Mouse (Mus musculus) c-Kit-negative CD71-positive TER-119-positive erythroid progenitor cells, embryonic 14.5 days (primary cell): ENCODE results near the gene Gm45618.
"Not testable (repeated sequence)": the region's sequence is repeated elsewhere in the genome, so short reads cannot be mapped to it uniquely, and the experiment has no call there.

Source experiments
- DNase-seq: peaks from one replicate; pipeline ENCODE4 v3.0.0-alpha.2; 2013; ENCODE audit warnings: low read depth, low spot score

Gene Gm45618

DNA sequence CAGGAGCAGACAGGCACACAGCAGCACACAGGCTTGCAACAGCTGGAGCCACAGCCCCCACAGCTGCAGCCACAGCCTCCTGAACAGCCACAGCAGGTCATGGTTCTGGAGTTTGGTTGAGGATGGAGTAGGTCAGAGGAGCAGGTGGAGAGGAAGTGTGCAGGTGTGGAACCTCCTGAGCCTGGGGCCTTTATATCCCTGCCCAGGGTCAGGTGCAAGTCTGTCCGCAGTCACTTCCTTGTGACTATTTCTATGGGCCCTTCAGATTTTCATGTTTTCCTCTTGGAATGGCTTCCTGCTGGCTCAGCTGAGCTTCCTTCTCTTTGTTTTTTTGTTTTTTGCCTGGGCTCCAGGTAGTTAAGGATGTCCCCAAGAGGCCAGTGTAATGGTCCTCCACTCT lies at the start of gene Gm45618:
TSS of gene Gm45618 (minus strand) at position 101 of the 400 bp plus-strand sequence.
- DNase-seq, result not testable (repeated sequence)

DNA sequence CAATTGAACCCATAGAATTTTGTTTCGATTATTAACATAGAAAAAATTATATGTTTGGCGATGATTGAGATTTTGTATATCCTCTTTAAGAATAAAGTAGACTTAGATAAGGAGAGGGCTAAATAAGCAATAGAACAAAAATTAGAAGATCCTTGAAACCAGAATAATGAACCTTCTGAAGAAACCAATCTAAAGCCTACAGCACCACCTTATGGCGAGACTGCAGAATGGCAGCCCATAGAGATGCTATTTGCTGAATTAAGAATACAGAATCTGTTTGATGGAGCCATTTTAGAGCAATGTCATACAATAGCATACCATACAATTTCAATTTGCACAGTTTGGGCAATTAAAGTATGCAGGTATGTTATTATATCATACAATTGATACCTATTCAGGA lies 49.3 kb upstream of the Gm45618 start:
- peak; percentile 19 for DNase-seq

DNA sequence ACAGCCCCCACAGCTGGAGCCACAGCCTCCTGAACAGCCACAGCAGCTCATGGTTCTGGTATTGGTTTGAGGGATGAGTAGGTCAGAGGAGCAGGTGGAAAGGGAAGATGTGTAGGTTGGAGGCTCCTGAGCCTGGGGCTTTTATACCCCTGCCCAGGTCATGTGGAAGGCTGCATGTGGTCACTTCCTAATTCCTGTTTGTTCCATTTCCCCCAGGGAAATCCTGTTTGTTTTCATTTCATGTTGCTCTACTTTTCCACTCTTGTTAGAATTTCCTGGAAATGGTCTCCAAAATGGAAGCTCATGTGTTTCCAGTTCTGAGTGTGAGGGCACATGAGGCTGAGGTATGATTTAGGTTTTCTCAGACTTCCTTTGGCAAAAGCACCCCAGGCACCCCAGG lies 45.1 kb upstream of the Gm45618 start, which contains the start of gene Gm4553:
TSS of gene Gm4553 (minus strand) at position 101 of the 400 bp plus-strand sequence.
- DNase-seq, result not testable (repeated sequence)

DNA sequence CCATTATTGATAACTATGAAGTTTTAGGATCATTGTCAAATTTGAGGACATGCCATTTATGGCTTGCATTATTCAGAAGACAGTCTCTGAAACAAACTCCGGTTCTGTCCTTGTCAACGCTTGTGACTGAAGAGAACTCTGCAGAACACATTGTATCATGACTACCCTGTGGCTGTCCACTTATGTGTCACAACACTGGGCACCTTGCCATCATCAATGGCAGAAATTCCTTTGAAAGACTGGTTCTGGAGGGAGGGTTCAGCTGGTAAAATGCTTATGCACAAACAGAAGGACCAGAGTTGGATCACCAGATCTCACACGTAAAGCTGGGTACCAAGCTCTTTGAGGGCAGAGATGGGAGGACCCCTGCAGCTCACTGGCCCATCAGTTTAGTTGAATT lies 38.8 kb upstream of the Gm45618 start:
- no peak for DNase-seq

DNA sequence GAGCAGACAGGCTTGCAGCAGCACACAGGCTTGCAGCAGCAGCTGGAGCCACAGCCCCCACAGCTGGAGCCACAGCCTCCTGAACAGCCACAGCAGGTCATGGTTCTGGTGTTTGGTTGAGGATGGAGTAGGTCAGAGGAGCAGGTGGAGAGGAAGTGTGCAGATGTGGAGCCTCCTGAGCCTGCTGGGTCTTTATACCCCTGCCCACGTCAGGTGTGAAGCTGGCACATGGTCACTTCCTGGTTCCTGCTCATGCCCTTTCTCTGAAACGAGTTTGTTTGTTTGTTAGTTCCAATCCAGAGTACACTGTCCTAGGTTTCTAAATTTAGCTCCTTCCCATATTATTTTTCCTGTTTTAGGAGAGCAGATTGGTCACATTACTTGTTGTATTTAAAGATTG lies 36.5 kb upstream of the Gm45618 start, which contains the start of gene Gm29735:
TSS of gene Gm29735 (minus strand) at position 101 of the 400 bp plus-strand sequence.
- not testable (repeated sequence) for DNase-seq

DNA sequence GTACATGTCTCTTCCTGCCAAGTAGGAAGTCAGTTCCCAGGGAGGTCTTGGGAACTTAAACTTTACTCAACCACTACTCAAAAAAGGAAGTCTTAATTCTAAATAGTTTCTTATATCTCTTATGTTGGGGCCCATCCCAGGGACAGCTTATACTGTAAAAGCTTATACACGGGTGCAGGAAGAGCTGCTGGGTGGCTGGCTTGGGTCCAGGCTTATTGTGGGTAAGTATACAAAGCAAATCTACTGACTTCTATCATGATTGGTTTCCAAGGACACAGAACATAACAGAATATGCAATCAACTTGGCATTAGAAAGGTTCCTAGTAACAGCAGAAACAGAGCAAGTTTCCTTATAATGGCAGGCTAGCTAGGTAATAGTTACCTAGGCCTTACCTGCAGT lies 34.8 kb upstream of the Gm45618 start:
- no peak for DNase-seq

DNA sequence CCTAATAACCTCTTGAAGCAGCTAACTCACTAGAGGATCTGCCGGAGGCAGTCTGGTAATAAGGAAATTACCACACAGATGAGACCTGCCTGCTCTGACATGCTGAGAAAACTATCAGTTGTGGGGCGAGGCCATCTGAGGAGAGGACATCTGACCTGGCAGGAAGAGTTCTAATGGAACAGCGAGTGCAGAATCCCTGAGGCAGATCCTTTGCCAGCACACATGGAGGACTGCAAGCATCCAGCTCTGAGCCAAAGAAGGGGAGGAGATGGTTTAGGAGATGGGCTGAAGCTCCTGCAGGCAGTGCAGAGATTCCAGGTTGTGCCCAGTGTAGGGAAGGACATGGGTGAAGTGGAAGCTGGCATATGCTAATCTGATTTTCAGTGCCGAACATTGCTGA lies 31.7 kb upstream of the Gm45618 start:
- DNase-seq, result no peak

DNA sequence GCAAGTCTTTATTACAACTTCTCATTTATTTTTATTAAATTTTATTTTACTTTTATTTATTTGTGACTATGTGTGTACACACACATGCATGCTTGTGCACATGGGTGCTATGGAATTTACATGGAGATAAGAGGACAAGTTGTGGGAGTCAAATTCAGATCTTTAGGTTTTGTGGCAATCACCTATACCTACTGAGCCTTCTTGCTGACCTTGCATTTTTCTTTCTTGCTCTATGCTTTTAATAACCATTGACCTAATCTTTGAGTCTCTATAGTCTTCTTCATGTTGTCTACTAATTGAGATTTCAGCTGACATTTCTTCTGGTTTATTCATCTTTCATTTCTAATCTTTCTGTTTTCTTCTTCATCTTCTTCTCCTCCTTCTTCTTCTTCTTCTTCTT lies 28.1 kb upstream of the Gm45618 start:
- no peak for DNase-seq

DNA sequence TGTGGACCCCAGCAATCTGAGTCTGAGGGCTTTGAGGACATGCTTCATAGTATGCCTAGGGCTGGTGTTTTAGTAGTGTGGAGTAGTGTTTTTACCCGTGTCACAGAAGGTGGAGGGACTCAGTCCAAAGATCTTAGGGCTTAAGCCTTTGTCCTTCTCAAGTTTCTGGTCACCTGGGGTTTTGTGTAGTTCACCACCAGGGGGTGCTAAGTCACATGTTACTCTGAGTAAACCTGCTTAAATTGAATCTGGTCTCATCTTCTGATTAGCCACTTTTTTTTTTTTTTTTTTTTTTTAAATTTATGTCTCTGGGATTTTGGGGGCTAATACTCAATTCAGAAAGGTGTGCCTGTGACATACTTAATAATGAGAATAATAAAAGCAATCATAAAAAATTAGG lies 25.5 kb upstream of the Gm45618 start:
- peak; percentile 6 for DNase-seq

DNA sequence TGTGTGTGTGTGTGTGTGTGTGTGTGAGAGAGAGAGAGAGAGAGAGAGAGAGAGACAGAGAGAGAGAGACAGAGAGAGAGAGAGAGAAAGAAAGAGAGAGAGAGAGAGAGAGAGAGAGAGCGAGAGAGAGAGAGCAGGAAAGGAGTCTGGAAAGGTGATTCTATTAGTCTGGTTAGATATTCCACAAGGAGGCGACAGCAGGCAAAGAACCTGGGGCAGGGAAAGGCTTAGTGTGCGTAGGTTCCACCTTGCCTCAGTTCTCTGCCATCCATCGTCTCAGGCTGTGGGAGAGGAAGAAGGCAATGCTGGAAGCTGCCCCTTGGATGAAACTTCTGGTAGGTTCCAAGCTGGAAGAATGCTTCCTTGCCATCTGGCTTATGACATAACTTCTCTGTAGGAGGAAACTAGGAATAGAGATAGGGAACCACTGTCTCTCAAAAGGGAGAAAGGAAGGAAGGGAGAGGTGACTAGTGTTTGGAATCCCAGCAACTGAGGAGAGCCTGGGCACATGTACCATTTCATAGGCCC lies 24.9 kb upstream of the Gm45618 start:
- no peak for DNase-seq

DNA sequence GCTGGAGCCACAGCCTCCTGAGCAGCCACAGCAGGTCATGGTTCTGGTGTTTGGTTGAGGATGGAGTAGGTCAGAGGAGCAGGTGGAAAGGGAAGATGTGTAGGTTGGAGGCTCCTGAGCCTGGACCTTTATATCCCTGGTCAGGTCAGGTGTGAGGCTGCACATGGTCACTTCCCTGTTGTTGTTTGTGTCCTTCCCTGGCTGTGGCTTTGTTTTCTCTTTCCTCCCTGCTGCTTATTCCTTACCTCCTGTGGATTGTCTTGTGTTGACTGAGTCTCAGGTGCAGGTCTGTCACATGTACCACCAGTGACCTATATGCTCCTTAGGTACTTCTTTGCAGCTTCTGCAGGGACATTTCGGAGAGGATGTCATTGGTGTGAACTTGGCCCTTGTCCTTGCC lies 24.0 kb upstream of the Gm45618 start, which contains the start of gene Gm45337:
TSS of gene Gm45337 (minus strand) at position 101 of the 400 bp plus-strand sequence.
- DNase-seq, result no peak

DNA sequence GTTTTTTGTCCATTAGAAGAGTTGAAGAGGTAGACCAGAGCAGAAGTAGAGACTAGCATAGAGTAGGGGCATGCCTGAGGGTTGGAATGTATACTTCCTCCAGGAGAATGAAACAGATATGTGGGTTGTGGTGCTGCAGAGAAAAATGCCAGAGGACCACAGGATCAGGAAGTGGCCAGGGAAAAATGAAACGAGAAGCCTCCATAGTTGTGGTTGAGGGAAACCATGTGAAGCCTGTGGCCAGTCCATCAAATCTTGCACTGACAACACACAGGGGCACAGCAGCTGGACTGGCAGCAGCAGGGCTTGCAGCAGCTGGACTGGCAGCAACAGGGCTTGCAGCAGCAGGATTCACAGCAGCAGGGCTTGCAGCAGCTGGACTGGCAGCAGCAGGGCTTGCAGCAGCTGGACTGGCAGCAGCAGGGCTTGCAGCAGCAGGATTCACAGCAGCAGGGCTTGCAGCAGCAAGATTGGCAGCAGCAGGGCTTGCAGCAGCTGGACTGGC lies 23.0 kb upstream of the Gm45618 start:
- DNase-seq, result not testable (repeated sequence)

DNA sequence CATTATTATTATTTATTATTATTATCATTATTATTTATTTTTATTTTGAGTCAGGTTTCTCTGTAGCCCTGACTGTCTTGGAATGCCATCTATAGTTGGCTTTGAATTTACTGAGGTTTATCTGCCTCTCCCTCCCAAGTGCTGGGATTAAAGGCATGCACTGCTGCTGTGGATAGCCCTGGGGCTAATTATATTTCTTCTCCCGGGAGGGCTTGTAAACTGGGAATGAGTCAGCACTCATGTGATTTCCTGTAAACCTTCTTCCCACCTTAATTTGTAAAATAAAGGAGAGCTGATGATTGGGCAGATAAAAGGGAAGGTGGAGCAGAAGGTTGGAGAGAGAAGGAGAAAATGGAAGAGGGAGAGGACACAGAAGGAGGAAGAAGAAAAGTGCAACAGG lies 20.2 kb upstream of the Gm45618 start:
- no peak for DNase-seq

DNA sequence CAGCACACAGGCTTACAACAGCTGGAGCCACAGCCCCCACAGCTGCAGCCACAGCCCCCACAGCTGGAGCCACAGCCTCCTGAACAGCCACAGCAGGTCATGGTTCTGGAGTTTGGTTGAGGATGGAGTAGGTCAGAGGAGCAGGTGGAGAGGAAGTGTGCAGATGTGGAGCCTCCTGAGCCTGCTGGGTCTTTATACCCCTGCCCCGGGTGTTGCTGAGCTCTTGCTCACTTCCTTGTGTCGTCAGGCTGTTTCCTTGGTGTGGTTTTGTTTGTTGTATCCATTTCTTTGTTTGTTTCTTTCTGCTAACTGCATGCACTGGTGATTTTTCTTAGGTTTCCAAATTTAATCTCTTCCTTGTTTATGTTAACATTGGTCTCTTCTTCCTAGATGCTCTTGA lies 15.4 kb upstream of the Gm45618 start, which contains the start of gene Gm39115:
TSS of gene Gm39115 (minus strand) at position 101 of the 400 bp plus-strand sequence.
- DNase-seq, result not testable (repeated sequence)

DNA sequence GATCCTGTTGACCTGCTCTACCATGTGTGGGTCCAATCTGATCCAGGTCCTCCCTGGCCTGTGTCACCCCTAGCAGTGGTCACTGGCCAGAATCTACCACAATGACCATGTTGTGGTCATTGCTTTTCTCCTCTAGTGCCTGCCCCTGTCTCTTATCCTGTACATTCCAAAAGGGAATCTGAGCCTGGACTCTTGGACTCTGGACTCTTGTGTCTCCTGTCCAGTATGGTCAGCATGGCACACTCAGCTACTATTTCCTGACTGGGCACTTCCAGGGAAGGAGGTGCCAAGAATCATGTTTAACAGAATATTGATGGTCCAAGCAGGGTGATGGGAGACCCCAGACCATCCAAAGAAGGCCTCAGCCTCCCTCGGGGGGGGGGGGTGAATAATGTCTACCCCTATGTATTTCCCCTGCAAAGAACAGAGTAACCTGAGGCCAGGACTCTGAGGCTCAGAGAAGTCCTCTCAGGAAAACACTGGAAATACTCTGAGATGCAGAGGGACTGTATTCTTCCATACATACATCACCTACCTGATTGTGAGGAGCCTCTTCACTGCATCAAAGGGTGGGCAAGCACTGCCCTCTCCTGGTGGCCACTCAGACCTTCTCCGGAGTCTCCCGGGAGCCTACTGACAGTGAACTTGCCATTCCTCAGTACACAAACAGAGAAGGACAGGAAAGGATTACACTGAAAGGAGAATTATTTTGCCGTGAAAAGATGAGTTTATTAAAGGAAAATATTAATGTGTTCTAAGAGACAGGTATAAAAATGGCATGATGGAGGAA lies 13.9 kb upstream of the Gm45618 start:
- DNase-seq, result no peak

DNA sequence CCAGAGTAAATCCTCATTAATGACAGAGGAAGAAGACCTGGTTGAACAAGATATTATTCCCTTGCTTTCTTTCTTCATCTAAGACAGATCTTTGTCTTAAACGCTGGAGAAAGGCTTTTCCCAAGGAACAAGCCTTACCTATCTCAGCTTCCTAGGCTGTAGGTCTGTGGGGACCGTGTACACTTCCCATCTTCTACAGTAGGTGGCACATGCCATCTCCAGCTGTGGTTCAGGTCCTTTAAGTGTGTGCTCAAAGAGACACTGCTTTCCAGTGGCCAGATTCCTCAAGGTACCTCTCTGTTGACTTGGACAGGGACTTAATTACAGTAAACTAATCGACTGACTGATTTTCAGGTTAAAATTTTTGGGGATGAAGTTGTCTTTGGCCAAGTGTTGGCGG lies 8.3 kb upstream of the Gm45618 start:
- no peak for DNase-seq

DNA sequence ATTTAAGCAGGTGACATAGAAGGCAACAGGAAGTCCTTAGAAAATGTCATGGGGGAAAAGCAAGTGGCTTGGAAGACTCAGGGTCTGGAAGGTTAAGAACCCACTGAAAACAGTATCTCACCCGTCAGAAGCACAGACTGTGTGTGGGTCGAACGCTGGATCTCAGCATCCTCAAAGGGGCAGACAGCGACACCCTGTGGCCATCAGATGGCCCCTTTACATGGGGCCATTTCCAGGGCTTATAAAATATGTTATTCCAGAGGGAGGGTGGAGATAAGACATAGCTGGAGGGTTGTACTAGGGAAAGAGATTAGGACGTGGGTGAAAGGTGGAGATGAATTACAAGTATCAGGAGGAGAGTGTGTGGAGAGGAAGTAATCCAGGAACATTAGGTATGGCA lies 897 bp downstream of the Gm45618 start:
- no peak for DNase-seq

DNA sequence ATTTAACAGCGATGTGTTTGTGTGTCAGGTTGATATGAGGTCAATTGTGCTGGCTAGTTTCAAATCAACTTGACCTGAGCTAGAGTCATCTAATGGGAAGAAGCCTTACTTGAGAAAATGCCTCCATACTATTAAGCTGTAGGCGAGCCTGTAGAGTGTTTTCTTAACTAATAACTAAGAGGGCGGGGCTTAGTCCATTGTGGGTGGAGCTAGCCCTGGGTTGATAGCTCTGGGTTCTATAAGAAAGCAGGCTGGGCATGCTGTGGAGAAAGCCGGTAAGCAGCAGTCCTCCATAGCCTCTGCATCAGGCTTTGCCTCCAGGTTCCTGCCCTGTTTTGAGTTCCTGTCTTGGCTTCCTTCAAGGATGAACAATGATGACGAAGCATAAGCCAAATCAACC lies 15.8 kb downstream of the Gm45618 start:
- DNase-seq, result no peak

DNA sequence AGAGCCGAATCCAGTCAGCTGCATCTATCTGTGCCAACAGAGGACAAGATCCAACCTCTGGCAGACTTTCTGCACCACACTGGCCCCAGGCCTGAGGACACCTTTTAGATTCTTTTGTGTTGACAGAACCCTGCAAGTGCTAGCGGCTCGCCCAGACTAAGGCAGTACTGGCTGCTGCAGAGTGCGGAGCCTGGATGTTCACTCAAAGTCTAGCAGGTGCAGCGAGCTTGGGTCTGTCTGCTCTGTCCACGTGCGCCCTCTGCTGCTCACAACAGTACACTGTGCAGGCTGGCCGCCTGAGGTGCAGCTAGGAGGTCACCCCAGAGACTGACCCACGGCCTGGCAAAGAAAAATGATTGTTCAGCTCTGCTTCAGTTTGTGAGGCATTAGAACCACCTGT lies 22.8 kb downstream of the Gm45618 start:
- peak; percentile 74 for DNase-seq

DNA sequence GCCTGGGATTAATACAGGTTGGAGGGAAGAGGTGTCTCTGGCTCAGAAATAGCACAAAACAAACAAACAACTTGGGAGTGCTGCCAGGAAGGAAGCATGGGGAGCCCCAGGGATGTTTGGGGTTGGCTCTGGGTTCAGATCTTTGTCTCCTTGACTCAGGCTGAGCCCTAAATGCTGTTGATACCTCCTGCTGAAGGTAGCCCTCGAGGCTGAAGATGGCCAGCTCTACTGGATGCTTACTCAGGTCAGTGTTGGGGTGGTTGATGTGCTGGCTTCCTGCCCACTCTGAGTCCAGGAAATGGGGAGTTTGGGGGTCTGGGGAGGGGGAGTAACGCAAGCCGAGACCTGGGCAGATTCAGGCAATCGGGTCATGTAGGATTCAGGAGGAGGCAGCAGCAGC lies 23.8 kb downstream of the Gm45618 start:
- no peak for DNase-seq

DNA sequence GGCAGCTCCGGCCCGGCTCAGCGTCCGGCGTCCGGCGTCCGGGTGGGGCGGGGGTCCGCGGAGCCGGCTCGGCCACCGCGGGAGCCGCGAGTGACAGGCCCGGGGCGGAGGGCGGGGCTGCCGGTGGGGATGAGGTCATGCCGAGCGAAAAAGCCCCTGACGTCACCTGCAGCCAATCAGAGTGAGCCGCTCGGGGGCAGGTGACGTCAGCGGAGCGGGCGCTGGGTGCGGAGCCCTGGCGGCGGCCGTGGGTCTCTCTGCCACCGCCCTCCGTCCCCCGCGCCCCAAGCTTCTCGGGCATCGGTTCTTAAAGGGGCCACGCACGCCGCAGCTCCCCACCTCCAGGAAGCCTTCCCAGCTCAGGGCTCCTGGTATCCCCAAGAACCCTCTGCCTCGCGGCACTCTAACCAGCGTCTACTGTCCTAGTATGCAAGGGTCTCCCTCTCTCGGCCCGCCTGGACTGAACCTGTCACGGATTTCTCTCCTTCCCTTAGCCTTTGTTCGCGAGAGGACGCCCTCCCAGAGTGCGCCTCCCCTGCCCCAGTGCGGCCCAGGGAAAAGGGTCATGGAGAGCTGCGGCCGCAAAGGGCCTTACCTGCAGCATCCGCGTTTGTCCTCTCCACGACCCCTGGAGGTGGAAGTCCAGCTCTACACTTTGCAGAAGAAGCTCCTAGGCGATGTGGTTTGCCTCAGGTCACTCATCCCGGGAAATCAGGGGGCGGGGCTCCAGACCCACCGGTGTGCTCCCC lies 25.2 kb downstream of the Gm45618 start, which contains the start of gene Dusp8:
TSS of gene Dusp8 (minus strand) at position 661 of the 749 bp plus-strand sequence.
- DNase-seq, result peak; percentile 89
